Mouse (Mus musculus): ENCODE measurements around the gene Cpe. TPM values are rescaled to one million over a fixed set of nuclear protein-coding genes. Genes with fewer than 3 reads are reported as not detected.

Gene Cpe
- polyA plus RNA-seq, 1 experiment from 2014 or later, result 133 TPM

DNA sequence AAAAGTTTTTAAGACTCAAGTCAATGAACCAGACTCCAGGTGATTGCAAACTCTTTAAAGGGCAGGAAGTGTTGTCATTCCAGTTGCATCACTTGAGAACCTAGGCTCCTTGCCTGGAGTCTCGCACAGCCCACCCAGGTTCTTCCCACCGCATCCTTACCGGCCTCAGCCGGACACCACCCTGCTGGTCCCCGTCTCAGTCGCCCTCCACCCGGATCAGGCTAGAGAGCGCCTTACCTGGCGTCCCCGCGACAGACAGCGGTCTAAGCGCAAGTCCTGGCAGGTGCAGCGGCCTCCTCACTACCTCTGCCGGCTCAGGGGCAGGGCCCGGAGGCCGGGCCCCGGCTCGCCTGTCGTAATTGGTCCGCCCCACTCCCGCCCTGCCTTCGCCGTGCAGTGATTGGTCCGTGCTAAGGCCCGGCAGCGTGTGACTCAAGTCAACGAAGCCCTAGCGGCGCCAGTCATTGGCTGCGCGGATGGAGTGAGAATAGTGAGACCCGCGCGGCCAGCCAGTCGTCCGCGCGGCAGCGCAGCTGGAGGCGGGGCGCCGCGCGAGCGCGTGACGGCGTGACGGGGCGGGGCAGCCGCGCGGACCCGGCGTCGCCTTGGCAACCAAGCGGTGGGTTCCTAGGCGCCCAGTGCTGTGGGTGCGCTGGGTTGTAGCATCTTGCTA lies 40.6 kb upstream of the Cpe start, which contains the start of gene Msmo1:
TSS of gene Msmo1 (minus strand) at position 522 of the 673 bp plus-strand sequence.
- no peaks in the 10 kb centered on the region for H3K9me3 ChIP-seq (ENCODE audit: control insufficient read depth, low read length)
- ATAC-seq (ENCODE audit: low FRiP score, low TSS enrichment), result peak; percentile 100
- peak; percentile 98 for DNase-seq (ENCODE audit: low spot score)
- peak within 1 kb of the TSS; percentile 75 for H3K4me2 ChIP-seq (replicated peaks; ENCODE audit: low read depth)
- H3K27me3 ChIP-seq (ENCODE audit: control insufficient read depth, insufficient read depth, low read length), result no peaks in the 10 kb centered on the region
- peak within 1 kb of the TSS; percentile 60 for H3K9ac ChIP-seq (ENCODE audit: low read length)
- peak within 1 kb of the TSS; percentile 63 for H3K4me3 ChIP-seq (ENCODE audit: low read depth, low read length)
- no peaks in the 10 kb centered on the region for H3K4me1 ChIP-seq (replicated peaks; ENCODE audit: control insufficient read depth, insufficient read depth)
- H3K36me3 ChIP-seq (ENCODE audit: control insufficient read depth, insufficient read depth, low read length), result peaks cover 4% of the 10 kb centered on the region; the same call in 1 of the 2 replicates
- H3K27ac ChIP-seq (replicated peaks), result peak within 1 kb of the TSS; percentile 13; the same call in 1 of the 2 replicates
- TF ChIP-seq CTCF (IDR thresholded peaks at IDR 0.05; ENCODE audit: low read depth) (no peak), EP300 (optimal IDR thresholded peaks at IDR 0.05) (no peak)
- WGBS, result under 1% methylated on average over 60 of the region's 60 CpGs

DNA sequence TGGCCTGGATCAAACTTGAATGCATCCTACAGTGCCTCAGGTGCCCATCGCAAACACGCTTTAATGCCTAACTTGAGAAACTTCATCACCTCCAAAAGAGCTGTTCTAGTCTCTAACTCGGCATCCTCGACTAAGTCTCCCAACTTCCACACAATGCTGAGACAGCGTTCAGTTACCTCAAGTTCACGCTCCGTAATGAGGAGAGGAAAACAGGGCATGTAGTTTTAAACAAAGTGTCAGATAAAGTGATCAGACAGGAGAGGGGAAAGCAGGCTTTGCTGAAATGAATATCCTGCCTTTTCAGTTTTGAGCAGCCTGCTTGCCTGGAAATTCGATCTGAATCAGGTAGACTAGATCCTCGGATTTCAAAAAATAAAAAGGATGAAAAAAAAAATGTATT lies 39.7 kb upstream of the Cpe start:
- H3K27ac ChIP-seq (replicated peaks), result no peak overlapping the region
- no peaks in the 10 kb centered on the region for H3K9me3 ChIP-seq (ENCODE audit: control insufficient read depth, low read length)
- peaks cover 4% of the 10 kb centered on the region; the same call in 1 of the 2 replicates for H3K36me3 ChIP-seq (ENCODE audit: control insufficient read depth, insufficient read depth, low read length)
- peak overlapping the region; percentile 60 for H3K9ac ChIP-seq (ENCODE audit: low read length)
- no peak for ATAC-seq (ENCODE audit: low FRiP score, low TSS enrichment)
- 6% methylated on average over 9 of the region's 9 CpGs for WGBS
- DNase-seq (ENCODE audit: low spot score), result no peak
- H3K4me2 ChIP-seq (replicated peaks; ENCODE audit: low read depth), result peak overlapping the region; percentile 75
- no peaks in the 10 kb centered on the region for H3K27me3 ChIP-seq (ENCODE audit: control insufficient read depth, insufficient read depth, low read length)
- H3K4me1 ChIP-seq (replicated peaks; ENCODE audit: control insufficient read depth, insufficient read depth), result no peaks in the 10 kb centered on the region
- H3K4me3 ChIP-seq (ENCODE audit: low read depth, low read length), result peak overlapping the region; percentile 63
- TF ChIP-seq EP300 (optimal IDR thresholded peaks at IDR 0.05), result no peak
- TF ChIP-seq CTCF (IDR thresholded peaks at IDR 0.05; ENCODE audit: low read depth), result no peak

DNA sequence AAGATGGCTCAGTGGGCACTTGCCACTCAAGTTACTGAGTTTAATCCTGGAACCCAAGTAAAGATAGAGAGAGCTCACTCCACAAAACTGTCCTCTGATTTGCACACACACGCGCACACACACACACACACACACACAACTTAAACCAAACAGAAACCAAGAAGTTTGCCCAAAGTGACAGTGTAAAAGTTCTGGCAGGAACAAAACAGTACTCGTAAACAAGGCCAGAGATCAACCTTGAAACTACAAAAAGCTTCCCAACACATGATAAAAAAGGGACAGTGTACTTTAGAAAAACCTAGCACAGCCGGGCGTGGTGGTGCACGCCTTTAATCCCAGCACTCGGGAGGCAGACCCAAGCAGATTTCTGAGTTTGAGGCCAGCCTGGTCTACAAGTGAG lies 35.3 kb upstream of the Cpe start:
- H3K36me3 ChIP-seq (ENCODE audit: control insufficient read depth, insufficient read depth, low read length), result peaks cover 12% of the 10 kb centered on the region
- no peaks in the 10 kb centered on the region for H3K9me3 ChIP-seq (ENCODE audit: control insufficient read depth, low read length)
- no peaks in the 10 kb centered on the region for H3K27me3 ChIP-seq (ENCODE audit: control insufficient read depth, insufficient read depth, low read length)
- WGBS, result 77% methylated on average over 7 of the region's 7 CpGs
- ATAC-seq (ENCODE audit: low FRiP score, low TSS enrichment), result no peak
- no peaks in the 10 kb centered on the region for H3K4me1 ChIP-seq (replicated peaks; ENCODE audit: control insufficient read depth, insufficient read depth)
- H3K27ac ChIP-seq (replicated peaks), result no peak overlapping the region
- H3K9ac ChIP-seq (ENCODE audit: low read length), result no peak overlapping the region
- no peak for DNase-seq (ENCODE audit: low spot score)
- no peak overlapping the region for H3K4me3 ChIP-seq (ENCODE audit: low read depth, low read length)
- TF ChIP-seq EP300 (optimal IDR thresholded peaks at IDR 0.05), result no peak
- TF ChIP-seq CTCF (IDR thresholded peaks at IDR 0.05; ENCODE audit: low read depth), result no peak
- H3K4me2 ChIP-seq (replicated peaks; ENCODE audit: low read depth), result no peak overlapping the region

DNA sequence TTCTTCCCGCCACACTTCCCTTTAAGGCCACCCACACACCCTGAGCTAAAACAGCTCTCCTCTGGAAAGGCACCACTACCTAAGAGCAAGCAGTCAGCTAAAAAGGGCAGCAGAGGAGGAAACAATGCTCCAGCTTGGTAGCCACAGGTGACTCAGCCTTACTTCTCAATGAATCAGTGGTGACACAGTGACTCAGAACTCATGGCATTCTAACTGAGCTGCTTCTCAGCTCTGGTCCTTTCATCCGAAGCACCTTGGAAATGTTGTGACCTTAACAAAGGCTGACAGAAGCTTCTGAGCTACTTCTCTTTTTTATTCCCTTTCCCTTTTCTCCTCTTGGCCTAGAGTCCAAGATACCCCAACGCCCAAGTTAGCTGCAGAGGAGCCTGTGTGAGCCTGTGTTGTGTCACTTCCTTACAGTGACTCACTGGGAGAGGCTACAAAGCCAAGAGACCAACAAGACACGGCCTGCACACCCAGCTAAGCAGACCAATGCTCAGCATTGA lies 33.4 kb upstream of the Cpe start:
- peak overlapping the region; percentile 37 for H3K27ac ChIP-seq (replicated peaks)
- no peaks in the 10 kb centered on the region for H3K4me1 ChIP-seq (replicated peaks; ENCODE audit: control insufficient read depth, insufficient read depth)
- 56% methylated on average over 4 of the region's 4 CpGs for WGBS
- DNase-seq (ENCODE audit: low spot score) (peak; percentile 35), ATAC-seq (ENCODE audit: low FRiP score, low TSS enrichment) (peak; percentile 94)
- no peak overlapping the region for H3K4me2 ChIP-seq (replicated peaks; ENCODE audit: low read depth)
- H3K27me3 ChIP-seq (ENCODE audit: control insufficient read depth, insufficient read depth, low read length), result no peaks in the 10 kb centered on the region
- no peak for TF ChIP-seq CTCF (IDR thresholded peaks at IDR 0.05; ENCODE audit: low read depth)
- TF ChIP-seq EP300 (optimal IDR thresholded peaks at IDR 0.05), result no peak
- H3K9ac ChIP-seq (ENCODE audit: low read length), result no peak overlapping the region
- no peaks in the 10 kb centered on the region for H3K9me3 ChIP-seq (ENCODE audit: control insufficient read depth, low read length)
- no peak overlapping the region for H3K4me3 ChIP-seq (ENCODE audit: low read depth, low read length)
- peaks cover 19% of the 10 kb centered on the region for H3K36me3 ChIP-seq (ENCODE audit: control insufficient read depth, insufficient read depth, low read length)

- WGBS, result 94% methylated on average over 2 of the region's 2 CpGs
- no peak for DNase-seq (ENCODE audit: low spot score)
- Histone ChIP-seq H3K4me3 (ENCODE audit: low read depth, low read length) (no peak overlapping the region), H3K9me3 (ENCODE audit: control insufficient read depth, low read length) (no peaks in the 10 kb centered on the region), H3K36me3 (ENCODE audit: control insufficient read depth, insufficient read depth, low read length) (peaks cover 24% of the 10 kb centered on the region; the same call in 1 of the 2 replicates), H3K27me3 (ENCODE audit: control insufficient read depth, insufficient read depth, low read length) (no peaks in the 10 kb centered on the region), H3K4me1 (replicated peaks; ENCODE audit: control insufficient read depth, insufficient read depth) (no peaks in the 10 kb centered on the region), H3K4me2 (replicated peaks; ENCODE audit: low read depth) (no peak overlapping the region), H3K9ac (ENCODE audit: low read length) (no peak overlapping the region), H3K27ac (replicated peaks) (no peak overlapping the region)
- ATAC-seq (ENCODE audit: low FRiP score, low TSS enrichment), result no peak
- TF ChIP-seq EP300 (optimal IDR thresholded peaks at IDR 0.05), result no peak
- no peak for TF ChIP-seq CTCF (IDR thresholded peaks at IDR 0.05; ENCODE audit: low read depth)
Measured at GRCm38 (mm10) chr8:64723206-64723605, 30.4 kb upstream of the Cpe start.

DNA sequence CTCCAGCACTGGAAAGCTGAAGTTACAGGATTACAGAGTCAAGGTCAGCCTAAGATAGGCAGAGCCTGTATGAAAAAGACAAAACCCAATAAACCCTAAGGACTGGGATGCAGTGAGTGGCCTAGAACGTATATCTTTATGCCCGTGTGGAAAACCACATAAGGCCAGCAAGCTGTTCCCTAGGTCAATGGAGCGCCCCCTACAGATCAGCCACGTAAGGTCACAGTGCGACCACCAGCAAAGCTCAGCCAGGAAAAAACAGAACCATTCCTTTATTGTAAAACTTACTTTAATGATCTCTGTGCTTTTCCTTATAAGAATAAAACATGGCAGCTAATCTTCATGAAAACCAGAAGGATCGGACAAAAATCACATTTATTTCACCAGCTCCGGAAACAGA lies 25.0 kb upstream of the Cpe start:
- ATAC-seq (ENCODE audit: low FRiP score, low TSS enrichment) (no peak), DNase-seq (ENCODE audit: low spot score) (no peak)
- Histone ChIP-seq H3K27ac (replicated peaks) (no peak overlapping the region), H3K4me3 (ENCODE audit: low read depth, low read length) (no peak overlapping the region), H3K36me3 (ENCODE audit: control insufficient read depth, insufficient read depth, low read length) (peaks cover 20% of the 10 kb centered on the region), H3K4me2 (replicated peaks; ENCODE audit: low read depth) (no peak overlapping the region), H3K9me3 (ENCODE audit: control insufficient read depth, low read length) (no peaks in the 10 kb centered on the region), H3K27me3 (ENCODE audit: control insufficient read depth, insufficient read depth, low read length) (no peaks in the 10 kb centered on the region), H3K4me1 (replicated peaks; ENCODE audit: control insufficient read depth, insufficient read depth) (no peaks in the 10 kb centered on the region), H3K9ac (ENCODE audit: low read length) (no peak overlapping the region)
- TF ChIP-seq EP300 (optimal IDR thresholded peaks at IDR 0.05) (no peak), CTCF (IDR thresholded peaks at IDR 0.05; ENCODE audit: low read depth) (no peak)
- 82% methylated on average over 7 of the region's 7 CpGs for WGBS

Data from stomach, postnatal 0 days (tissue).